Mouse (Mus musculus) cortical plate, adult 2 months (tissue): Measurements from ENCODE around the gene Chrne. TPM values are rescaled to one million over a fixed set of nuclear protein-coding genes. Genes with fewer than 3 reads are reported as not detected.

ENCODE experiments used
- H3K27ac ChIP-seq: fragments of 200-500 bp; 2 replicates; pipeline ENCODE4 v1.5.1; 2012; ENCODE audit warnings: low read length, control low read depth, inconsistent platforms; ENCODE audit not compliant: insufficient read depth
- H3K4me1 ChIP-seq: fragments of 200-500 bp; 2 replicates; pipeline ENCODE4 v1.6.1; 2011; ENCODE audit warnings: low read length; ENCODE audit not compliant: control insufficient read depth, insufficient read depth
- H3K4me3 ChIP-seq: fragments of 200-500 bp; 2 replicates; pipeline ENCODE4 v1.5.1; 2011; ENCODE audit warnings: mild to moderate bottlenecking, low read length, control low read depth; ENCODE audit not compliant: insufficient read depth
- CTCF ChIP-seq: fragments of 200-500 bp; IDR thresholded peaks from 2 replicates; pipeline ENCODE4 v1.5.1; 2011; ENCODE audit warnings: mild to moderate bottlenecking, control low read depth, low read length; ENCODE audit not compliant: insufficient read depth; ENCODE audit errors: extremely low read depth
- POLR2A ChIP-seq: fragments of 200-500 bp; IDR thresholded peaks from 2 replicates; pipeline ENCODE4 v1.6.1; 2011; ENCODE audit warnings: mild to moderate bottlenecking, low read length, control low read depth; ENCODE audit not compliant: insufficient read depth; ENCODE audit errors: extremely low read depth
- polyA plus RNA-seq: library from polyadenylated mRNA; depleted of rRNA; stranded (reverse); fragments of >200 nt; gene quantifications from 2 replicates; pipeline ENCODE4 v1.2.3, GENCODE M21; 2012

Chrne gene
- polyA plus RNA-seq, 1 experiment = 0.27 TPM

DNA sequence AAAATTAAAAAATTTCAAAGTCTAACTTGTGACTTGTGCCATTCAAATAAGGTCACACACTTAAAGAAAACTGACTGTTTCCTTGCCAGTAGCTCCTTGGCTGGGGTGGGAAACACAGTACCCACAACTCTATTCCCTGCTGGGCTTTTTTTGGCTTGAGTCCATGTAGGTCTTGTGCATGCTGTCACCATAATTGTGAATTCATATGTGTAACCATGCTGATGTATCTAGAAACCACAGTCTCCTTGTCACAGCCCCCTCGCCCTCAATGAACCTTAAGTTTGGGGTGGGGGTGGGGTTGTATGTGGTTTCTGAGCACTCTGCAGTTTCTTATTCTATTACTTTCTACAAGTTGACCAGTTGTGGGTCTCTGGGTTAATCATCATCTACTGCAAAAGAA is 27.3 kb downstream of the Chrne start:
- H3K27ac ChIP-seq = no peak overlapping the region
- H3K4me3 ChIP-seq = no peak overlapping the region
- H3K4me1 ChIP-seq = peaks cover 6% of the 10 kb centered on the region
- TF ChIP-seq POLR2A (no peak), CTCF (no peak)

DNA sequence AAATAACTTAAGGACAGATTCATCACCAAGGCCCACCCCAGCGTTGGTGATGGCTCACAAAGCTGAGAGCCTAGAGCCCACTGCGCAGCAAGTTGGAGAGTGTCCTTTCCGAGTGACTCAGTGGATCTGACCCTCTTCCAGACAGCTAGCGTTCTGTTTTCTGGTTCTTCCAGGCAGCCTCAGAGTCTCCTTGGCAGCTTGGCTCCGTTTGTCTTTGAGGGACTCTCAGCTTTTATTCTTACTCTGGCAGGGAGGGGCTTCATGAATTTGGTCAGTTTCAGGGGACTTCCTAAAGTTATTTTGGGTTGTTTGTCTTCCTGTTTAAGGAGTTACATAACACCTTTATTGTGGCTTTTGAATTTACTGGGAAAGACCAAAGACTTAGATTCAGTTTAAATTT is 32.1 kb downstream of the Chrne start:
- H3K27ac ChIP-seq = peak overlapping the region; percentile 70
- H3K4me1 ChIP-seq = peaks cover 32% of the 10 kb centered on the region
- TF ChIP-seq CTCF (no peak), POLR2A (0 out of 2 replicates have a peak, but pooled peaks have one; percentile 9)
- no peak overlapping the region for H3K4me3 ChIP-seq

DNA sequence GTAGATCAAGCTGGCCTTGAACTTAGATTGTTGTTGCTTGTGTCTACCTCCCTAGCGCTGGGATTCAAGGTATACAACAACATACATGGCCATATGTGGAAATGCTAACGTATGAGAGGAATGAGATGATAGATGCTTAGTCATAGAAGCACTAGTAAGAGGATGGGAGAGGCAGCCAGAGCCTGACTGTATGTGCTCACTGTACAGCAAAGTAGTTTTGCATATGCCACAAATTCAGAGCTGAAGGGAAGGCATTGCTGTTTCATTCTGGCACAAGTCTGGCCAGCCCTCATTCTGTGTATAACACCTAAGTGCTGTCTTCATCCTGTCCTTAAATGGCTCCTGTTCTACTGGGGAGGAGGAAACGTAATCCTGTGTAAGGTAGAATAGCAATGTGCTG is 32.8 kb downstream of the Chrne start:
- H3K4me1 ChIP-seq = peaks cover 32% of the 10 kb centered on the region
- peak overlapping the region; percentile 76 for H3K27ac ChIP-seq
- no peak overlapping the region for H3K4me3 ChIP-seq
- no peak for TF ChIP-seq CTCF
- TF ChIP-seq POLR2A = no peak

DNA sequence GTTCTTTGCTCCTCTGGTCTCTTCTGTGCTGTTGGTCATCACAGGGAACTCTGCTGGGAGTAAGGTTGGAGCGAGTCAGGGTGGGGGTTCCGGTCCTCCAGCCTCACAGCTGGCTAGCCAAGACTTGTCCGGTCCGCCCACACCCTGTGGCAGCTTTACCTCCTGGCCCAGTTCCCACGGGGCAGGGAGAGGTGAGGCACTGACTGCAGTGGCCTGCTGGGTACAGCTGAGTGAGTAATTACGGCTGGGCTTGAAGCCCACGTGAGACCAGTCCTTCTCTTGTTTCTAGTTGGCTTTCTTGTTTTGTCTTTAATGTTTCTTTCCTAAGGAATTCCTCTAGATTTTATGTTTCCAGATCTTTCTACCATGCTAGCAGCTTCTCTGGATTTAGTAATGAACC is 33.6 kb downstream of the Chrne start:
- TF ChIP-seq POLR2A = no peak
- no peak for TF ChIP-seq CTCF
- H3K27ac ChIP-seq = peak overlapping the region; percentile 30; the same call in 1 of the 2 replicates

DNA sequence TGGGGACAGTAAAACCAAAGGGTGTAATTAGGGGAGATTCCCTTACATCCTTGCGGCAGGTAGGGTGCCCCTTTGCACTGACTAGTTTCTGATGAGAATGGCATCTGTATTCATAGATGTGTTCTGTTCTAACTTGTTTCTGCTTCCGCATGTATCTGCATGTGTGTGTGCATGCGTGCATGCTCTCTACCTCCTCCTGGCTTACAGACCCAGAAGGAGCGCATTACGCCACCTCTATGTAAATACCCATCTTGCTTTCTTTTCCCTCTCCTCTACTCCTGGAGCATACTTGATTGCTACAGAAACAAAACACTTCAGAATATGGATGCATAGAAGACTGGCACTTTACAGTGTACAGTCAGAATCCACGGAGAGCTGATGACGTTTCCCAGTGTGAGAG is 35.2 kb downstream of the Chrne start:
- Histone ChIP-seq H3K27ac (peak overlapping the region; percentile 74), H3K4me3 (no peak overlapping the region), H3K4me1 (peaks cover 51% of the 10 kb centered on the region)
- TF ChIP-seq CTCF (no peak), POLR2A (no peak)

More for the DNA sequence above, 33.6 kb downstream of the Chrne start:
- no peak overlapping the region for H3K4me3 ChIP-seq
- peaks cover 37% of the 10 kb centered on the region for H3K4me1 ChIP-seq

DNA sequence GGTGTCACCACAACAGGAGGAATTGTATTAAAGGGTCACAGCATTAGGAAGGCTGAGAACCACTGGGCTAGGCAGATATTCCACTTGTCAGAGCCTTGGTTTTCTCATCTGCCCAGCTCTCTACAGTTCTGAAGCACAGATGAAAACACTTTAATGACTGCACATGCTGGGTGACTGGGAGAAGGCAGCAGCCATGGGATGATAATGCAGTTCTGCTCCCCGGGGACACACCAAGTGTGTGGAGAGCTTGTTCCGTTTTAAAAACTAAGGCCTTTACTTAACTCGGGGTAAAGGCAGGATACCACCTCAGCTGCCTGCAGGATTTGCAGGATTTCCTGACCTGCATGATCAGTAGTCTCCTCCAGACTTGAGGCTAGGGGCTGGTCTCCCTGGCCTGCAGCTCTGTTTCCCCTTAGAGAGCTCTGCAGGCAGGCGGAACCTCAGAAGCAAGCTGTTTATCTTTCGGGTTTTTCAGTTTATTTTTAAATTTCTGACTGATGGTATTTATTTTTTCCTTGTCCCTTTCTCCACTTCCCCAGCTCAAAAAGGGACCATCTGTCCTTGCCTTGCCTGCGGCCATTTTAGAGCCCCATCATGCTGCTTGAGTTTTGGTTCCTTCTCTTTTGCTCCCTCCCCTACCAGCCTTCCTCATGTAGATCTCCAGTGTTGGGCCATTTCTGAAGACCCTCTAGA is 35.8 kb downstream of the Chrne start:
- Histone ChIP-seq H3K4me1 (peaks cover 51% of the 10 kb centered on the region), H3K4me3 (no peak overlapping the region), H3K27ac (peak overlapping the region; percentile 74)
- TF ChIP-seq CTCF (no peak), POLR2A (no peak)

DNA sequence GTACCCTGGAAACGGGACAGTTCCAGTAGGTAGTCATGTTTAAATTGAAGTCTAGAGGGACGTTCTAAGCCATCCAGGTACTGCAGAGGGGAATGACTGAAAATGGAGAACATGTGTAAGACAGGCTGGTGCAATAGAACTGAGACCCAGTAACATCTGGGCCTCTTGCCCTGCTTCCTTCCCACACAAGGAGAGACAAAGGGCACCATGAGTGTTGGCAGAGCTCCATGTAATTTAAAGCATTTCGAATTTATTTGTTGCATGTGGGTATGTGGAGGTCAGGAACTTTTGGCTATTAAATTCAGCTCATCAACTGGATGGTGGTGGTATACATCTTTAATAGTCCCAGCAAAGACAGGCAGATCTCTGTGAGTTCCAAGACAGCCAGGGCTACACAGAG is 36.8 kb downstream of the Chrne start:
- TF ChIP-seq CTCF (no peak), POLR2A (no peak)
- Histone ChIP-seq H3K4me3 (no peak overlapping the region), H3K4me1 (peaks cover 55% of the 10 kb centered on the region), H3K27ac (no peak overlapping the region)

DNA sequence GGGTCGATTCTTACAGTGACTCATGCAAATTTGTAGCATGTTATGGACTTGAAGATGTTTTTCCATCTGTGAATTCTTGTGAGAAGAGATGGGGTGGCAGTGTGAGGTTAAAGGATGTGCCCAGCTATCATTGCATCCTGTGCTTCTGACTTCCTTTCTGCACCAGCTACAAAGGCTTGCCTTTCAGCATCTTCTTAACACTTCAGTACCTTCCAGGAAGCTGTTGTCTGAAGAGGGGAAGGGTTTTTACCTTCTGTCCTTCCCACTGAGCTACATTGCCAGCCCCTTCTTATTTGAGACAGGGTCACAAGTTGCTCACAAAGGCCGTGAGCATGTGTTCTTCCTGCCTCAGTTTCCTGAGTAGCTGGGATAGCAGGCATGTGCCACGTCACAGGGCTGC is 38.1 kb downstream of the Chrne start:
- no peak for TF ChIP-seq POLR2A
- no peak for TF ChIP-seq CTCF
- Histone ChIP-seq H3K4me1 (peaks cover 52% of the 10 kb centered on the region), H3K27ac (peak overlapping the region; percentile 52; the same call in 1 of the 2 replicates), H3K4me3 (no peak overlapping the region)

DNA sequence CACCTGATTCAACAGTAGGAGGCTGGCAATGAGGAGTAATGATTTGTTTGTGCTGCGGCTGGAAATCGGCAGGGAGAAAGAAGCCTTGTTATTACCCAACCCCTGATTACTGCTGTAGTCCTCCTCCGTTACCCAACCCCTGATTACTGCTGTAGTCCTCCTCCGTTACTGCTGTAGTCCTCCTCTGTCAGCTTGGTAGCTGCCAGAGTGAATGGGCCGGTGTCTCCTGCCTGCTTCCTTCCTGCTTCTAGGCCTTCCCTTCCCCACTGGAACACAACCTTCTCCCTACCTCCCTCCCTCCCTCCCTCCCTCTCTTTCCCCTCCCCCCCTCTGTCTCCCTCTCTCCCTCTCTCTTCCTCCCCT is 38.7 kb downstream of the Chrne start:
- H3K27ac ChIP-seq = peak overlapping the region; percentile 52; the same call in 1 of the 2 replicates
- TF ChIP-seq CTCF (no peak), POLR2A (no peak)
- peaks cover 52% of the 10 kb centered on the region for H3K4me1 ChIP-seq
- no peak overlapping the region for H3K4me3 ChIP-seq

DNA sequence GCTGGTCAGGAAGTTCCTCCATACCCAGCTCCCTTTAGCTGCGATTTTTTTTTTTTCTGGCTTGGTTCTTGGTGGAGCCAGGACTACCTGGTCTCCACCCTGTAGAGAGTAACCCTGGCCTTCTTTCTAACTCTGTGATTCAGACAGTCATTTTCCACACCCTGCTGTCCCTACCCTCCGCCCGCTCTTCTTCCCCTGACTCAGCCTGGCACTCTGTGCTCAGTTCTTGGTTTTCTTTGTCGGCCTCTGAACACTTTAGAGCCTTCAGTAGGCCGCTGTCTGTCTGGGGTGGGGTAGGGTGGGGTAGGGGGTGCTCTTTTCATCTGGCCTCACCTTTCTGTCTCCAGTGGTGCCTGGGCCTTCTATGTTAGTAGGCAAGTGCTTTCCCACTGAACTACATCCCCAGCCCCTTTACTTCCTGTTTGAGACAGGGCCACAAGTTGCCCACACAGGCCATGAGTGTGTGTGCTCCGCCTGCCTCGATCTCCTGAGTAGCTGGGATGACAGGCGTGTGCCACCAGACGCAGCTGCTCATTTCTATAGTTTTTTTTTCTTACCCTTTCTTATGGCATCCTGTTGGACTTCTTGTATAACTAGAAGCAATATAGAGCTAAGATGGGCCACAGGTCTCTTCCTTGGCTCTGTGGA is 39.2 kb downstream of the Chrne start:
- peak overlapping the region; percentile 52; the same call in 1 of the 2 replicates for H3K27ac ChIP-seq
- H3K4me1 ChIP-seq = peaks cover 53% of the 10 kb centered on the region
- no peak for TF ChIP-seq POLR2A
- TF ChIP-seq CTCF = no peak
- no peak overlapping the region for H3K4me3 ChIP-seq
